Mouse (Mus musculus): ENCODE measurements around the gene Morn1.
A peak's percentile ranks its signal among the peaks of the same experiment; 100 is the strongest.

The Morn1 gene

DNA sequence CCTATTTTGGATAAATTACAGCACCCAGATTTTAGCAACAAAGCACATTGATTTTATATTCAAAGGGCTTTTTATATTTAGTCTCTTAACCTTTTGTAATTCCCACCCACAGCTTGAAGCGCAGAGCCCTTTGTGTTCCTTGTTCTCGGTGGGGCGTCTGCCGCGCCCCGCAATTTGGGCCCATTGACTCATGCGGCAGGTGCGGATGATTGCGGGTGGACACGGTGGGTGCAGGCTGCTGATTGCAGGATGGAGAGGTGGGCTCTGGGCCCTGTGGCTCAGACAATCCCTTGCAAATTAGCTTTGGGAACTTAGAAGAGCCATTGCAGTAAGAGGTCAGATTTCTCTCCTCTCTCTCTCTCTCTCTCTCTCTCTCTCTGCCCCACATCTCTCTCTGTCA, 31.9 kb downstream of the Morn1 start:
- DNase-seq (ENCODE audit: low read depth, low spot score), result no peak

DNA sequence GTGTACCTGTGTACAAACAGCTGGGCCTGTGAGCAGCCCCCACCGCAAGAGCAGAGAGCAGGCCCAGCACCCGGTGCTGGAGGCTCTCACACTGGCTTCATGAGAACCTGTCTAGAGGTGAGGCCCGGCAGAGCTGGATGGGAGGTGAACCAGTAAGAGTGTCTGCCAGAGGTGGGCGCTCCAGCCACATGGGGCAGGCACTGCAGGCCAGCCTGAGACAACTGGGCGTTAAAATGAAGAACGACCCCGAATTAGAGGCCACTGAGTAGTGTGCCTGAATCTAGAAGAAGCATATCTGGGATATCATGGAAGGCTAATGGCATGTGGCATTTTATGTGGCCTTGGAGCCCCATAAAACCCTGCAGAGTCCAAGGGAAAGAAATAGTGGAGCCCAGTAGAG, 33.7 kb downstream of the Morn1 start:
- DNase-seq (ENCODE audit: low read depth, low spot score), result no peak

DNA sequence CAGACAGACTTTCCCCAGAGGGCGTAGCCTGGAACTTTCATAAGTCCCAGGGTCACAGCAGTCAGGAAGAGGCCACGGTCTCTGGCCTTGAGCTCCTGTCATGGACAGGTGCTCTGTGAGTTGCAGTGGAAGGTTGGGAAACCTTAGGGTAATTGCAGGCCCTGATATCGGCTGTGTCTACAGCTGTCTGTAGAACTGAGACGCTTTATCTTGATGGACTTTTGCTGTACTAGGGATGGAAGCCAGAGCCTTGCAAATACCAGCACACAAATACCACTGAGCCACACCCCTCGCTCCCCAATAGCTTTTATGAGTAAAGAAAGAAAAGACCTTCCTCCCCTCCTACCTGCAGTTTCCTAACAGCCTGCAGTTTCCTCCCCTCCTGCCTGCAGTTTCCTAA, 34.2 kb downstream of the Morn1 start:
- no peak for DNase-seq (ENCODE audit: low read depth, low spot score)

DNA sequence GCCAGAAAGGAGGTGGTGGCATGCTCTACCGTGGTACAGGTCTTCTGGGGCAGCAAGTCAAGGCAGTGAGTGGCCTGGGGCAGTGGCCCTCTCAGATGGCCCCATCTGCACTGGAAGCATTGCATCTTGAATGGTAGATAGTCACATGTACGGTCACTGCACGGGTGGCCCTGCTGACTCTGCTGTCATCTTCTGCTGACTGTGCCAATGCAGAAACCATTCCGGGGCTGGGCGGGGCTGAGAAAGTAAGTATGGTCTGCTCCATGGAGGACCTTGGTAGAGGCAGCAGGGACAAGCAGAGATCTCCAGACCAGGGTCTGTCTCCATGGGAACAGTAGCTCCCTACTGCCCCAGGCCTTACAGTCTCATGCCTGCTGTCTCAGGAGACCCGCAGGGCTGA, 34.8 kb downstream of the Morn1 start:
- DNase-seq (ENCODE audit: low read depth, low spot score), result no peak

DNA sequence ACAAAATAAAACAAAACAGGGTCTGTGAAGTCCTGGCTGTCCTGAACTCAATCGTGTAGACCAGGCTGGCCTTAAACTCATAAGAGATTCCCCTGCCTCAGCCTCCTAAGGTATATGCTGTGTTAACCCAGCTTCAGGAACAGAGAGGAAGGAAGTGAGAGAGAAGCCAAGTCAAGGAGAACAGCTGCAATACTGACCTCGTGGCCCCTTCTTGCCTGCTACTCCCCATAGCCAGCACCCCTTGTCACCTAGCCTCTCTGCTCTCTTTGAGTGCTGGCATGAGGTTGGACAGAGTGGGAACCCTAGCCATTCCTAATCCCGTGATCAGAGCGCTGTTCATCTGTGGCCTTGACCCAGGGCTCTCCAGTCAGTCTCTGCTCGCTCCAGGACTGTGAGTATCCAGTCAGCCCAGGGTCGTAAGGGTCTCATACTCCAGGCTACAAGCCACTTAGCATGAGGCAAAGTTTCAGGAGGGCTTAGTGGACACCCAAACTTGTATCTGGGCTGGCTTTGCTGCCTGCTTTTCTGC, 35.6 kb downstream of the Morn1 start:
- DNase-seq (ENCODE audit: low read depth, low spot score), result no peak

DNA sequence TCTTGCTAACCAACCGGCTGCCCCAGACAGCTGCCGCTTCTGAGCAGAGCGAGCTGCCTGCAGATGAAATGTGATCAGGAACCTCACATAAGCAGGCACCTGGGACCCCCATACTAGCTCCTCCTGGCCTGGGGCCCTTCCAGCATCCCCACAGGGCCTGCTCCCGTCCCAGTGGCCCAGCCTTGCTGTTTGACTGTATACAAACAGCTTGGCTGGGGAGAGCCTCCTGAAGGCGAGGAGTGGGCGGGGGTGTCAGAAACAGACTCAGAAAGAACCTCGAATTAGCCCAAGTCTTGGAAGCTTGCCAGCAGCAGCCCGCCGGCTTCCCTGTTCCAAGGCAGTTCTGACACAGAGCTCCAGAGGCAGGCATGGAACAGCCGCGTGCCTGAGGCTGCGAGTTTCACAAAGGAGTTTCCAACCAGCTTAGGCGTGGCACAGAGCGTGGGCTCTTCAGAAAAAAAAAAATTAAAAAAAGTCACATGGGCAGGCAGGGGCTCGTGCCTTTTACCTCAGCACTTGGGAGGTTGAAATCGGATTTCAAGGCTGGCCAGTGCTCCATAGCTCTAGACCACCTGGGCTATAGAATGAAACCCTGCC, 36.2 kb downstream of the Morn1 start:
- DNase-seq (ENCODE audit: low read depth, low spot score), result peak; percentile 54

DNA sequence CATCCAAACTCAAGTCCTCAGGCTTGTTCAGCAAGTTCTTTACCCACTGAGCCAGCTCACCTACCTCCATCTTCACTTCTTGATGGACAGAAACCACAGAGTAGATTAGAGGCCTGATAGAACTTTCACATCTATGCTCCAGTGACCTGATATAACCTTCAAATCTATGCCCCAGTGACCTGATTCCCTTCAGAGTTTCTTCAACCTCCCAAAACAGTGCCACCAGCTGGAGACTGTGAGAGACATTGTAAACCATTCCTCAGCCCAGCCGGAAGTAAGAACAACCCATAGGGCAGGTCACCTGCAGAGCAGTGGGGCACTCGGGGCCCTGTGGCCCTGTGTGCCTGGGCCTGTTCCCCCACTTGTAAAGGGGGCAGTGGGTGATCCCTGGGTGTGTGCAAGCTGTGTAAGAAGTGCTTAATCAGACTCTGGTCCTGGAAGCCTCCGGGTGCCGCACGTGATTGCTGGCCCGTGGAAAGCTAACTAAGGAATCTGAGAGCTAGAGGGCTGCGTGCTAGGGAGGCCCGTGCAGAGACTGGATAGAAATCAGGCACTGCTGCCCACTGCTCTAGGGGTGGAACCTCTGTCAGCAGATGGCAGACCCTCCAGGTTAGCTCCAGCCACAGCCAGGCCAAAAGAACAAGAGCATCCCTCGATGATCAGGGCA, 37.6 kb downstream of the Morn1 start:
- DNase-seq (ENCODE audit: low read depth, low spot score), result no peak

DNA sequence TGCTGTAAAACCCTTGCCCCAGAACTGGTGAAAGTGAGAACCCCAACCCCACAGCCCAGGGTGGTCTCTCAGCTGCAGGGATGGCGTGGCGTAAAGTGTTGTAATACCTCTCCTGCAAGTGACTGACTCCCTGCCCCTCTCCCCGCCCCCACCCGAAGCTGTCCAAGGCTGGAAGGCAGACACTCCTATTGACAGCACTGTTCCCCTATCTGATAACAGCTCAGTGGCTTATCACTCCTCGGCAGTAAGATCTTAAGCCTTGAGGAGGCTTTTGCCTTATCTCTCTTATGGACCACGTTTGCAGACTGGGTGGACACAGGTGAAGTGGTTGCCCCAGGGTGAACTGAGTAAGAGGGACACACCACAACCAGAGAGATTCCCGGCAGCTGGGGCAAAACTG, 38.9 kb downstream of the Morn1 start:
- no peak for DNase-seq (ENCODE audit: low read depth, low spot score)

DNA sequence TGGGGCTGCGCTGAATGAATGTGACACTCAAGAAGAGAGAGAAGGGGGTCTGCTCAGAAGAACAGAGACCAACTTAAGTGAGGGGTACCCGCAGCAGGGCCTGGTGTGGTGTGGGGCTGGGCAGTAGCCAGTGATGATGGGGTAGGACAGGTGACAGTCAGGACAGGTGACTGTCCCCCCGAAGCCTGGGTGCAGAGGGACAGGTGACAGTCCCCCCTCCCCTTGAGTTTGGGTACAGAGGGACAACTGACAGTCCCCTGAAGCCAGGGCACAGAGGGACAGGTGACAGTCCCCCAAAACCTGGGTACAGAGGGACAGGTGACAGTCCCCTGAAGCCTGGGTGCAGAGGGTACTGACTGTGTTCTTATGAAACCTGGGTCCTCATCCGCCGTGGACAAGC, 39.8 kb downstream of the Morn1 start:
- DNase-seq (ENCODE audit: low read depth, low spot score), result no peak

DNA sequence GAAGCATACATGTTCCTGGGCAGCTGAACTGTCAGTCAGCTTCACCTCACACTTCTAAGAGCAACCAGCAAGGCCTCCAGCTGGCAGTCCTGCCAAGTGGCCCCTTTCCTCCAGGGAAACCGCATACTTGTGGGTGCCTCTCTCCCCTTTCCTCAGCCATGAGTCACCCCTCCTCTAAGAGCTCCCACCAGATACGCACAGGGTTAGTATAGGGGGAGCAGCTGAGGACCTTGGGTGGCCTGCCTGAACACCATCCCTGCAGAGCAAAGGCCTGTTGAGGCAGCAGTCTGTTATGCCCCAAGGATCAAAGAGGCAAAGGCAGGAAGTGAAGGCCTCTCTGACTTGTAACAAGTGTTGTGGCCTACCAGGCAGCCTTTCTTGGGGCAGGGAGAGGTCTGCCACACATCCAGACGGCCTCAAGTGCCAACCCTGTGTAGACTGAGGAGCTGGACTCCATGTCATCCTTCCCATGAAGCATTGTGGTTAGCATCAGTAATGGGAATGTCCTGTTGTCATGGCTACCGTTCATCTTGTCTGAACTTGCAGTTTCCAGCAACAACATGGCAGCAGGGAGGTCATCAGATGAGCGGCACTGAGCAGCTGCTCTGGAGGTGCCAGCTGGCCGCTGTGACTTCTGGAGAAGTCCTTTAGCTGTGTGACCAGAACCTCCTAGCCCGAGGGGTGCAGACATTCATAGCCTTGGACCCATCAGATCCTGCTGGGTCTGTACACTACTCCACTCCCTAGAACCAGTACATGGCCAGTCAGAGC, 40.4 kb downstream of the Morn1 start:
- DNase-seq (ENCODE audit: low read depth, low spot score), result no peak

DNA sequence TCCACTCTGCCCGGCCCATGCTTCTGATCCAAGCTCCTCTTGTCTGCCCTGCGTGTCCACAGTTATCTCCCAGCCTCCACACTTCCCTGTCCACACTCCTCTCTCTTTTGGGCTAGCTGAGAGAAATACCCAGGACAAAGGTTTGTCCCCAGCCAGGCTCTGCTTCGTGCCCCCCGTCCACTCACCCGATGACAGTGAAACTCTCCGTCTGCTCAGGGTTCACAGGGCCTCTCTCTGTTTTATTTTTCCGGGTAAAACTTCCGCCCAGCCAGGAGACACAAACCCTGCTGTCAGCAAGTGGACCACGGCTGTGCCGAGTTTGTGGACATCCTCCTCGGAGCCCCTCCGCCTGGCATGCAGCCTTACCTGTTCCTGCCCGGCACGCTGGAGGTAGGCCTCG, 42.0 kb downstream of the Morn1 start:
- DNase-seq (ENCODE audit: low read depth, low spot score), result no peak

DNA sequence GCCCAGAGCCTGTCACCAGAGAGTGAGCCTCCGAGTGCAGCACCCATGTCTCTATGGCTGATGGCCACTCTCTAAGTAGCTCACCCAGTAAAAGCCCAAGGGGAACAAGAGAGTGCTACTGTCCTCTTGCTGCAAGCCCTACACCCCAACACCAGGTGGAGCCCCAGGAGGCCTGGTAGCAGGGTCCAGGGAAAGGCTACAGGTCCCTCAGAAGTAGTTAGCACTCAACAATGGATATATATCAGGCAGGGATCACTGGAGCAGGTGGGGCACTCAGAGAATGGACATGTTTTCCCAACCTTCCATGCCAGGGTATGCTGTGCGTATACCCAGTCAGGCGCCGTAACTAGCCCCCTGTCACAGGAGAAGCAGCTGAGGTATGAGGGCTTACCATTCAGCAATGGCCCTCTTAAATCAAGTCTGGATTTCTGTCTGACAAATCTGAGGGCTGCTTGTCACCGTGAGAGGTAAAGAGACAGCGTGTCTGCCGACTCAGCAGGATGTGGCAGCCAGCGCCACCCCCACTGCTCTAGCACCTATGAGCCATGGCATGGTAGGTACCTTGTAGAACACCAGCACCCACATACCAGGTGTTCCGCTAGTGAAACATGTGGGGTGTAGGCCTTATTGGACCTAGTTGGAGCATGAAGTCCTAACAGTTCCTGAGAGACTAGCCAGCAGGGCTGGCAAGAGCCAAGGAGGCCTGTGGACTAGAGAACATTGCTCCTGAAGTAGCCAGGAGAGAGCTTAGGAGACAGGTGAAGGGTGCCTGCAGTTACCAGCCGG, 42.9 kb downstream of the Morn1 start:
- DNase-seq (ENCODE audit: low read depth, low spot score), result no peak

DNA sequence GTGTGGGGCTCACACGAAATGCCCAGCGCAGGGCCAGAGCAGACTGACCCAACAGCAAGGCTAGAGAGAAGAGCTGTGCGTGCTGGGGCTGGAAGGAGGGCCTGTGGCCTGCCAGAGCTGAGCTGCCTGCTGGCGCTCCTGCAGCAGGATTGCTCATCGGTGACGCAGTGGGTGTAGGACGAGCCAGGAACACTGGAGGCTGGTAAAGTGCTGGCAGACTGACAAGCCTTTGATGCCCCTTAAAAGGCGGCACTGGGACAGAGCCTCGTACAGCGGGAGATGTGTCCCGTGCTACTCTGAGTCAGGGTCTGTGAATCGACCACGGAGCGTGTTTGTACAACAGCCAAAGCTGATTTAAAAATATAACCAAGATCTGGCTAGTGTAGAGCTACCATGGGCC, 43.6 kb downstream of the Morn1 start:
- no peak for DNase-seq (ENCODE audit: low read depth, low spot score)

DNA sequence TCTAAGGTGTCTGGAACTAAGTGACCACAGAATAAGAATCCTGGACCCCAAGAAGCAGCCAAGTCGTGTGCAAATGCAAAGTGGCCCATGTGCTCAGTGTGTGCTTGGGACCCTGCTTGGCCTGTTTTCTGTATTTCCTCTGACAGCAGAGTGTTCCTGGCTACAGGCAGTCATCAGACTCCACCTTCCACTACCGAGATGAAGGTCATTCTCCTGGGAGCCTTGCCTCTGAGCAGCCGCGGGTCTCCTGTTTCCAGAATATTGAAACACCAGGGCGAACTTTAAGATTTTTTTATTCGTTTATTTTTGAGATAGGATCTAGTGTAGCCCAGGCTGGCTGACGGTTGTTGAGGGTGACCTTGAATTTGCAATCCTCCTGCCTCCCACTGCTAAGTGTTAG, 44.2 kb downstream of the Morn1 start:
- no peak for DNase-seq (ENCODE audit: low read depth, low spot score)

DNA sequence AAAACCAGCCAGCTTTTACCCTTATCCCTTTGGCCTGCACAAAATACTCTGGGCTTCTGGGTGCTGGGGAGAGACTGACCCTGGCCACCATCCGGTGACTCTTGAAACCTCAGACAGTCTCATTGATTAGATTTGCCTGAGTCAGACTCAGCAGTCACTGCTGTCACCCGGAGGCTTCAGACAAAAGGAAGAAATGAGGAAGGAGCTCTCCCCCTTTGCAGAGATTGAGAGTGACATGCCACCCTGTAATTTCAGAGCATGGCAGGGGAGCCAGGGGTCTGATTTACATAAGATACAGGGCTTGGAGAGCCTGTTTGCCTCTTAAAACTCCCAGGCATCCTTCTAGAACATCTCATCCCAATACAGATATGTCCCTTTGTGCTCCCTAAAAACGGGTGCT, 46.8 kb downstream of the Morn1 start:
- DNase-seq (ENCODE audit: low read depth, low spot score), result no peak

DNA sequence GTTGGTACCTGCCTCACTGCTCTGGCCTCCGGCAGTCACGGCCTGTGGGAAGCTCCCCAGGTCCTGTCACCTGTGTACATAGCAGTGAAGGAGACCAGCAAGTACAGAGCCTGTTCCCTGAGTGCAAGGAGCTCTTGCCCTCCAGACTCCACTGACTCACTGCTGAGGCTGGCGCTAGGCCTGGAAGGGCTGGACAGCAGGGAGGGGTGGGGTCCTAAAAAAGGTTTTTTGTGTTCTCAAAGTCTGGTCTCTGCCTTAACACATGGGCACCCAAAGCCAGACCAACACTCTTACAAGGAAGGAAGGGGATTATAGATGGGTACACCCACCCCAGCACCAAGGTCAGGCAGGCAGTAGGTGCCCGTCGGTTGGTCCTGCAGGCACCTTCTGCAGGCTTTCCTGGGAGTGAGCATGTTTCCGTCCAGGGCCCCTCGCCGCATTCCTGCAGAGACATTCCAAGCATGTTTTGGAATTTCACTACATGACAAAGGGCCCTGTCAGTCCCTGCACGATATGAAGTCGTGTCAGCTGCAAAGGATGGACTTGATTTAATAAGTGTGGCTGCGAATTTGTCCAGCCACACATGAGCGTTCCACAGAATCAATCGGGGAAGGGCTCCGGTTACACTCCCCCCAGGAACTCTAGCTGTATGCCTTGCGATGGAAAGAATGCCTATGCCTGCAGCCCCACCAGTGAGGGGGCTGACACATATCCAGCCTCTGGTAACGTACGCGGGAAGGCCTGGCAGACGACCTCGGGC, 47.5 kb downstream of the Morn1 start:
- DNase-seq (ENCODE audit: low read depth, low spot score), result peak; percentile 83

DNA sequence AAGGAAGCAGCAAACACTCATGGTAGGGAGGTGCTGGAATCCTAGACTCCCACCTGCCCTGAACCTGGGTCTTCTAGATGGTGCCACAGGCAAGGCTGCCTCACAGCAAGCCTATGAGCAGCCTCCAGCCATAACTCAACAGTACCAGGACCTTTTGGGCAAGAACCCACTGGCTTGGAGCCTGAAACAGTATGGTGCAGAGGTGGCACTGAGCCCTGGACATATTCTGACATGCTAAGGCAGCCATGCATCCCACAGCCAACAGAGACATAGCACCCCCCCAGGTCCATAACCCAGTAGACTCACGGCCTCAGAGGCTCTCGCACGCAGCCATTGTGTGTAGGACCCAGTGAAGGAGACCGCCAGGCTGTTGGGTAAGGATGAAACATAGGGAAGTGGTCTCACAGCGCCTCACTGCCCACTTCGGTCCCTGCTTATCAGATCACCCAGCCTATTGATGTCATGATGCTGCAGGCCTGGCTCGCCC, 48.4 kb downstream of the Morn1 start:
- DNase-seq (ENCODE audit: low read depth, low spot score), result no peak

DNA sequence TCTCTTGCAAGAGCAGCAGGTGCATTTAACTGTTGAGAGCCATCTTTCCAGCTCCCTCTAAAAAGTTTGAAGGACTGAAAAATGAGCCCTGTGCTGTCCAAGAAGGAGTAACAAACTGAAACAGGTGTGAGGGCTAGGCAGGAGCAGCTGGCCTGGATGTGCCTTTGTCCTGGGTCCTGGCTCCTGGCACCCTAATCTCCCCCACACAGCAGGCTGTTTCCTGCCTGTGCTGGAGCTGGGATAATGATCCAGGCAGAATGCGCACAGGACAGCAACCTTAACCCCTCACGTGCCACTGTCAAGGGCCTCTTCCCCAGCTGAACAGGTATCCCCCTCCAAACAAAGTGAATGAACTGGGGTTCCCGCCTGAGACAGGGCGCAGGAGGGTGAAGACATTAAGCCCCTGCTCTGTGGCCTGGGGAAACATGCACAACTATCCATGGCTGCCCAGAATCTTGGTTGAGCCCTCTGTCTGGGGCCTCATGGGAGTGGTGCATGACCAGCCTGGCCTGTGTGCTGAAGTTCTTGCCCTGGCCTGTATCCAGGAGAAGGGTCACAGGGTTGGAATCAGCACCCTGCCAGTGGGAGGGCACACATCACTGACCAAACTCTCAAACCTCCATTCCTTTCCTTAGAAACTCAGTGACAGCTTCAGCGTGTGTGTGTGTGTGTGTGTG, 49.7 kb downstream of the Morn1 start:
- DNase-seq (ENCODE audit: low read depth, low spot score), result no peak

DNA sequence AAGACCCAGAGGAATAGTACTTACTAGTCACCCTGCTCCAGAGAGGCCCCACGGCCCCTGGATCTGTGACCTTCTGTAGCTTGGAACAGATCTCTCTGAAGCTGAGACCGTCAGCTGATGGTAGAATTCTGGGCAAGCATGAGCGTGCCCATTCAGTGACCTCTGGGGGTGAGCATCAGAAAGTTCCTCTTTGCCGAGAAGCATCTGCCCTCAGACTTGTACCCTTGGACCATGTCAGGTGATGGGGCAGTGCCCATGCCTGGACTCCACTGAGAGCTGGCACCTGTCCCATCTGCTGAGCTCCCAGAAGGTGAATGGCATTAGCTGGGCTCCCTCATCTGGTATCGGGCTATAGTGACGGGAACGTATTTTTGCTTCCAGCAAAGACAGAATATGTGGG, 51.5 kb downstream of the Morn1 start:
- DNase-seq (ENCODE audit: low read depth, low spot score), result no peak

DNA sequence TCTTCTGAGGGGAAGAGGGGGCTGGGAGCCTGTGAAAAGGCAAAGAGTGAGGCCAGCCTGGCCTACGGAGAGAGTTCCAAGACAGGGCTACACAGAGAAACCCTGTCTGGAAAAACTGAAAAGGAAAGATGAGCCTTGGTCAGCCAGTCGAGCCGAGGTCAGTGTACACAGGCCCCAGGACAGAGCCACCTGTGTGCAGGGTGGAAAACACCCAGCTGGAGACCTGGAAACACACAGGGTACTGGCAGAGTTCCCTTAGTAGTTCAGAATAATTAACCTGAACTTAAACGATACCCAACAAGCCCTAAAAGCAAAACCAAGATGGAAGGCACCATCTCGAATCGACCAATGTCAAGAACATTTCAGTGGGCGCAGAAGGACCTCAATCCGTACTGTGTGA, 52.1 kb downstream of the Morn1 start:
- no peak for DNase-seq (ENCODE audit: low read depth, low spot score)
